Mouse (Mus musculus): Measurements from ENCODE around the gene Olfr974. TPM values are rescaled to one million over a fixed set of nuclear protein-coding genes. Genes with fewer than 3 reads are reported as not detected.

The Olfr974 gene
- total and polyA plus RNA-seq, 3 experiments: not detected

- Histone ChIP-seq H3K27ac (ENCODE audit: control insufficient read depth, low read depth, low read length) (no peak within 1 kb of the TSS), H3K9me3 (replicated peaks; ENCODE audit: insufficient read depth, low read length) (no peaks in the 10 kb centered on the region), H3K4me3 (ENCODE audit: control insufficient read depth in 1 of 2, insufficient read depth in 1 of 2, low read depth in 2 of 2, low read length in 2 of 2) (no peak within 1 kb of the TSS), H3K27me3 (ENCODE audit: control insufficient read depth in 1 of 2, insufficient read depth in 2 of 2, low read length in 2 of 2) (no peaks in the 10 kb centered on the region), H3K9ac (ENCODE audit: control insufficient read depth, low read depth, low read length, poor library complexity, severe bottlenecking) (no peak within 1 kb of the TSS), H3K36me3 (ENCODE audit: control insufficient read depth in 1 of 2, insufficient read depth in 2 of 2, low read length in 2 of 2) (no peaks in the 10 kb centered on the region), H3K4me1 (ENCODE audit: control insufficient read depth in 1 of 2, insufficient read depth in 2 of 2, low read length in 2 of 2) (no peaks in the 10 kb centered on the region), H3K79me2 (ENCODE audit: control insufficient read depth, insufficient read depth, low read length, poor library complexity) (no peaks in the 10 kb centered on the region)
- DNase-seq (ENCODE audit: low read depth, low spot score): no peak
- no peak for TF ChIP-seq TAL1 (IDR thresholded peaks at IDR 0.05; ENCODE audit: low read length)
- no peak for TF ChIP-seq TBP (IDR thresholded peaks at IDR 0.05; ENCODE audit: low read depth, low read length)
- TF ChIP-seq MYB (IDR thresholded peaks at IDR 0.05; ENCODE audit: low read depth, low read length): no peak
- no peak for TF ChIP-seq MYC (IDR thresholded peaks at IDR 0.05; ENCODE audit: low read depth, low read length)
- TF ChIP-seq ELF1 (IDR thresholded peaks at IDR 0.05; ENCODE audit: low read depth, low read length): no peak
- TF ChIP-seq MAFK (IDR thresholded peaks at IDR 0.05; ENCODE audit: borderline replicate concordance, low read depth, low read length): no peak
- TF ChIP-seq ZNF384 (IDR thresholded peaks at IDR 0.05; ENCODE audit: low read depth, low read length): no peak
- TF ChIP-seq RCOR1 (IDR thresholded peaks at IDR 0.05; ENCODE audit: low read depth, low read length): no peak
- no peak for TF ChIP-seq GATA1 (IDR thresholded peaks at IDR 0.05; ENCODE audit: low read depth, low read length)
- no peak for TF ChIP-seq ZMIZ1 (IDR thresholded peaks at IDR 0.05; ENCODE audit: low read depth, low read length)
- TF ChIP-seq KAT2A (conservative IDR thresholded peaks at IDR 0.05; ENCODE audit: low read depth, low read length): no peak
- no peak for TF ChIP-seq USF1 (IDR thresholded peaks at IDR 0.05; ENCODE audit: low read depth, low read length)
- no peak for TF ChIP-seq TCF12 (IDR thresholded peaks at IDR 0.05; ENCODE audit: low read depth, low read length)
- no peak for TF ChIP-seq MAZ (IDR thresholded peaks at IDR 0.05; ENCODE audit: low read depth, low read length)
- TF ChIP-seq SMC3 (IDR thresholded peaks at IDR 0.05; ENCODE audit: low read depth, low read length): no peak
- no peak for TF ChIP-seq RAD21 (IDR thresholded peaks at IDR 0.05; ENCODE audit: low read depth, low read length)
- no peak for TF ChIP-seq ZC3H11A (IDR thresholded peaks at IDR 0.05; ENCODE audit: low read depth, low read length)
- no peak for TF ChIP-seq ETS1 (IDR thresholded peaks at IDR 0.05; ENCODE audit: low read depth, low read length)
- no peak for TF ChIP-seq NRF1 (IDR thresholded peaks at IDR 0.05; ENCODE audit: insufficient read depth, low read depth, low read length, poor library complexity, severe bottlenecking)
- TF ChIP-seq JUND (IDR thresholded peaks at IDR 0.05; ENCODE audit: low read depth, low read length): no peak
These were observed 54.5 kb downstream of the Olfr974 start, which contains the start of gene Olfr978 for GRCm38 (mm10) chr9:39991813-39992212. Gene Olfr978 (plus strand): TSS chr9:39992113.

Other genes with a start within 250 kb of the Olfr974 start
- not detected in 2 replicates for gene Olfr149, start 230.4 kb upstream of the Olfr974 start, total RNA-seq (2012; rRNA removed)
- gene Olfr149, start 230.4 kb upstream of the Olfr974 start, polyA plus RNA-seq (2012; ENCODE audit: insufficient read depth in 1 of 2, insufficient read length in 2 of 2, low read depth in 1 of 2, low replicate concordance in 2 of 2, missing spikeins in 1 of 2): not detected
- not detected in 2 replicates for gene Olfr965, start 226.1 kb upstream of the Olfr974 start, total RNA-seq (2012; rRNA removed)
- not detected for gene Olfr965, start 226.1 kb upstream of the Olfr974 start, polyA plus RNA-seq (2012; ENCODE audit: insufficient read depth in 1 of 2, insufficient read length in 2 of 2, low read depth in 1 of 2, low replicate concordance in 2 of 2, missing spikeins in 1 of 2)
- gene Olfr150, start 206.5 kb upstream of the Olfr974 start, total RNA-seq (2012; rRNA removed): not detected in 2 replicates
- not detected for gene Olfr150, start 206.5 kb upstream of the Olfr974 start, polyA plus RNA-seq (2012; ENCODE audit: insufficient read depth in 1 of 2, insufficient read length in 2 of 2, low read depth in 1 of 2, low replicate concordance in 2 of 2, missing spikeins in 1 of 2)
- gene Olfr967, start 191.3 kb upstream of the Olfr974 start, total RNA-seq (2012; rRNA removed): not detected in 2 replicates
- not detected for gene Olfr967, start 191.3 kb upstream of the Olfr974 start, polyA plus RNA-seq (2012; ENCODE audit: insufficient read depth in 1 of 2, insufficient read length in 2 of 2, low read depth in 1 of 2, low replicate concordance in 2 of 2, missing spikeins in 1 of 2)
- not detected in 2 replicates for gene Olfr968, start 154.2 kb upstream of the Olfr974 start, total RNA-seq (2012; rRNA removed)
- not detected for gene Olfr968, start 154.2 kb upstream of the Olfr974 start, polyA plus RNA-seq (2012; ENCODE audit: insufficient read depth in 1 of 2, insufficient read length in 2 of 2, low read depth in 1 of 2, low replicate concordance in 2 of 2, missing spikeins in 1 of 2)
- gene Olfr969, start 146.6 kb upstream of the Olfr974 start, total RNA-seq (2012; rRNA removed): not detected in 2 replicates
- not detected for gene Olfr969, start 146.6 kb upstream of the Olfr974 start, polyA plus RNA-seq (2012; ENCODE audit: insufficient read depth in 1 of 2, insufficient read length in 2 of 2, low read depth in 1 of 2, low replicate concordance in 2 of 2, missing spikeins in 1 of 2)
- gene Olfr970, start 128.6 kb upstream of the Olfr974 start, total RNA-seq (2012; rRNA removed): not detected in 2 replicates
- not detected for gene Olfr970, start 128.6 kb upstream of the Olfr974 start, polyA plus RNA-seq (2012; ENCODE audit: insufficient read depth in 1 of 2, insufficient read length in 2 of 2, low read depth in 1 of 2, low replicate concordance in 2 of 2, missing spikeins in 1 of 2)
- not detected in 2 replicates for gene Olfr971, start 100.6 kb upstream of the Olfr974 start, total RNA-seq (2012; rRNA removed)
- not detected for gene Olfr971, start 100.6 kb upstream of the Olfr974 start, polyA plus RNA-seq (2012; ENCODE audit: insufficient read depth in 1 of 2, insufficient read length in 2 of 2, low read depth in 1 of 2, low replicate concordance in 2 of 2, missing spikeins in 1 of 2)
- gene Olfr972, start 71.1 kb upstream of the Olfr974 start, total RNA-seq (2012; rRNA removed): not detected in 2 replicates
- not detected for gene Olfr972, start 71.1 kb upstream of the Olfr974 start, polyA plus RNA-seq (2012; ENCODE audit: insufficient read depth in 1 of 2, insufficient read length in 2 of 2, low read depth in 1 of 2, low replicate concordance in 2 of 2, missing spikeins in 1 of 2)
- gene Olfr229, start 30.2 kb upstream of the Olfr974 start, total RNA-seq (2012; rRNA removed): not detected in 2 replicates
- gene Olfr229, start 30.2 kb upstream of the Olfr974 start, polyA plus RNA-seq (2012; ENCODE audit: insufficient read depth in 1 of 2, insufficient read length in 2 of 2, low read depth in 1 of 2, low replicate concordance in 2 of 2, missing spikeins in 1 of 2): not detected
- gene Olfr975, start 14.5 kb downstream of the Olfr974 start, total RNA-seq (2012; rRNA removed): not detected in 2 replicates
- not detected for gene Olfr975, start 14.5 kb downstream of the Olfr974 start, polyA plus RNA-seq (2012; ENCODE audit: insufficient read depth in 1 of 2, insufficient read length in 2 of 2, low read depth in 1 of 2, low replicate concordance in 2 of 2, missing spikeins in 1 of 2)
- gene Olfr976, start 23.6 kb downstream of the Olfr974 start, total RNA-seq (2012; rRNA removed): not detected in 2 replicates
- gene Olfr976, start 23.6 kb downstream of the Olfr974 start, polyA plus RNA-seq (2012; ENCODE audit: insufficient read depth in 1 of 2, insufficient read length in 2 of 2, low read depth in 1 of 2, low replicate concordance in 2 of 2, missing spikeins in 1 of 2): not detected
- gene Olfr978, start 54.6 kb downstream of the Olfr974 start, total RNA-seq (2012; rRNA removed): not detected in 2 replicates
- gene Olfr978, start 54.6 kb downstream of the Olfr974 start, polyA plus RNA-seq (2012; ENCODE audit: insufficient read depth in 1 of 2, insufficient read length in 2 of 2, low read depth in 1 of 2, low replicate concordance in 2 of 2, missing spikeins in 1 of 2): not detected
- gene Olfr979, start 66.0 kb downstream of the Olfr974 start, total RNA-seq (2012; rRNA removed): not detected in 2 replicates
- not detected for gene Olfr979, start 66.0 kb downstream of the Olfr974 start, polyA plus RNA-seq (2012; ENCODE audit: insufficient read depth in 1 of 2, insufficient read length in 2 of 2, low read depth in 1 of 2, low replicate concordance in 2 of 2, missing spikeins in 1 of 2)
- gene Olfr980, start 72.1 kb downstream of the Olfr974 start, total RNA-seq (2012; rRNA removed): not detected in 2 replicates
- gene Olfr980, start 72.1 kb downstream of the Olfr974 start, polyA plus RNA-seq (2012; ENCODE audit: insufficient read depth in 1 of 2, insufficient read length in 2 of 2, low read depth in 1 of 2, low replicate concordance in 2 of 2, missing spikeins in 1 of 2): not detected
- gene Olfr981, start 84.0 kb downstream of the Olfr974 start, total RNA-seq (2012; rRNA removed): not detected in 2 replicates
- gene Olfr981, start 84.0 kb downstream of the Olfr974 start, polyA plus RNA-seq (2012; ENCODE audit: insufficient read depth in 1 of 2, insufficient read length in 2 of 2, low read depth in 1 of 2, low replicate concordance in 2 of 2, missing spikeins in 1 of 2): not detected
- not detected in 2 replicates for gene Olfr982, start 136.3 kb downstream of the Olfr974 start, total RNA-seq (2012; rRNA removed)
- under 1 TPM in 1 of 2 experiments, not detected in 1; 0.04 TPM for gene Olfr982, start 136.3 kb downstream of the Olfr974 start, polyA plus RNA-seq (2012; ENCODE audit: insufficient read depth in 1 of 2, insufficient read length in 2 of 2, low read depth in 1 of 2, low replicate concordance in 2 of 2, missing spikeins in 1 of 2)
- not detected in 2 replicates for gene Olfr983, start 156.1 kb downstream of the Olfr974 start, total RNA-seq (2012; rRNA removed)
- gene Olfr983, start 156.1 kb downstream of the Olfr974 start, polyA plus RNA-seq (2012; ENCODE audit: insufficient read depth in 1 of 2, insufficient read length in 2 of 2, low read depth in 1 of 2, low replicate concordance in 2 of 2, missing spikeins in 1 of 2): not detected
- not detected in 2 replicates for gene Olfr984, start 176.7 kb downstream of the Olfr974 start, total RNA-seq (2012; rRNA removed)
- not detected for gene Olfr984, start 176.7 kb downstream of the Olfr974 start, polyA plus RNA-seq (2012; ENCODE audit: insufficient read depth in 1 of 2, insufficient read length in 2 of 2, low read depth in 1 of 2, low replicate concordance in 2 of 2, missing spikeins in 1 of 2)
- not detected in 2 replicates for gene Olfr985, start 192.7 kb downstream of the Olfr974 start, total RNA-seq (2012; rRNA removed)
- gene Olfr985, start 192.7 kb downstream of the Olfr974 start, polyA plus RNA-seq (2012; ENCODE audit: insufficient read depth in 1 of 2, insufficient read length in 2 of 2, low read depth in 1 of 2, low replicate concordance in 2 of 2, missing spikeins in 1 of 2): not detected
- gene Tmem225, start 210.6 kb downstream of the Olfr974 start, total RNA-seq (2012; rRNA removed): not detected in 2 replicates
- not detected for gene Tmem225, start 210.6 kb downstream of the Olfr974 start, polyA plus RNA-seq (2012; ENCODE audit: insufficient read depth in 1 of 2, insufficient read length in 2 of 2, low read depth in 1 of 2, low replicate concordance in 2 of 2, missing spikeins in 1 of 2)
- not detected in 2 replicates for gene Olfr986, start 243.4 kb downstream of the Olfr974 start, total RNA-seq (2012; rRNA removed)
- not detected for gene Olfr986, start 243.4 kb downstream of the Olfr974 start, polyA plus RNA-seq (2012; ENCODE audit: insufficient read depth in 1 of 2, insufficient read length in 2 of 2, low read depth in 1 of 2, low replicate concordance in 2 of 2, missing spikeins in 1 of 2)

All from MEL (cell line).